Mouse (Mus musculus): Measurements from ENCODE around the gene RPS10-NUDT3.

The RPS10-NUDT3 gene

DNA sequence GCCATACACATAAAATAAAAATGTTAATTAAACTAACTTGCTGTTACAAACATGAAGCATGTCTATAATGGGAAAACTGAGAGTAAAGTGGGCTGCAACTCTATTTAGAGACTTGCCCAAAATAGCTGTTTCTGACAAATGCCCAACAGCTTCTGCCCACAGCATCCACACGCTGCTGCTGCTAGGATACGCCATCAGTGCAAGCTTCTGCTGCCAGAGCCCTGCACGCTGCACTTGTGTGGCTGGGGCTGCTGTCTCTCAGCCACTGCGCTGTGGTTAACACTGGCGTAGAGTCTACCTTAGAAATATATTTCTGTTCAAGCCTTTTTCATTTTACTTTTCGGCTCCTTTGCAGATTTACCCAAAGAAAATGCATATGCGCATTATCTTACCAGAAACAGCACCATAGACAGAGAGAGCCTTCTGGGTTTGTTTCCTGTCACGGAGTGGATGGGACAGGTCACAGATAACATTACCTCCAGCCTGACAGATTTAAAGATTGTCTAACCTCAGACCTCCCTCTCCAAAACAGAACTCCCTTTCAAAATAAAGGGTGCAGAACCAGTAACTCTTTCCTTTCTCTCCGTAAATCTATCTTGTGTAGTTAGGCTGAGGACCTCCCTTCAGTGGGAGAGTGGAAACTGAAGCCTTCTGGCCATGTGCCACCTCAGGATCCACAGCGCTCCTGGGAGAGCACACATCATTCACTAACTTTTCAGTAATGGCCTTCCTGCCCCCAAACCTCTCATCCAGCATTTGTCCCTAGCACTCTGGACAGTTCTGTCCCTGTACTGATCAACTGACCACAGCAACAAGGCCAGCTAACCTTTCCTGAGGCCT lies 24.1 kb downstream of the RPS10-NUDT3 start:
- DNase-seq (ENCODE audit: extremely low spot score, low spot score): no peak

DNA sequence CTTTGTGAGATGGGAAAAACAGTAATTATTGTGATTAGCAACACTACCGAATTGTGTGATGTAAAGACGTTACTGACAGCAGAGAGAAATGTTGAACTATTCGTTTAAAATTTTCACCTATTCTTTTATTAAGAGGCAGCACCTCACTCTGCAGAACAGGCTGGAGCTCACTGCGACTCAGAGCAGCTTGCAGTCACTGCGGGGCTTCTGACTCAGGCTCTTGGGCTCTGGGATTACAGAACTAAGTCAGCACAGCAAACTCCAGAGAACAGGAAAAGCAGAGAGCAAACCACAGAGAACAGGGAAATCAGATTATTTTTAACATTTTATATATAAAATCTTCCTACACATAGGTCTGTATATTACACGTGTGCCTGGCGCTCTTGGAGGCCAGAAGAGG lies 25.4 kb downstream of the RPS10-NUDT3 start:
- no peak for DNase-seq (ENCODE audit: extremely low spot score, low spot score)

- DNase-seq (ENCODE audit: extremely low spot score, low spot score): no peak
Measured at GRCm38 (mm10) chr17:27603522-27604234, 31.3 kb downstream of the RPS10-NUDT3 start.

GRCm38 (mm10) chr17:27603036-27603435 lies 32.0 kb downstream of the RPS10-NUDT3 start:
- no peak for DNase-seq (ENCODE audit: extremely low spot score, low spot score)

GRCm38 (mm10) chr17:27600869-27601268 lies 34.2 kb downstream of the RPS10-NUDT3 start:
- DNase-seq (ENCODE audit: extremely low spot score, low spot score): no peak

DNA sequence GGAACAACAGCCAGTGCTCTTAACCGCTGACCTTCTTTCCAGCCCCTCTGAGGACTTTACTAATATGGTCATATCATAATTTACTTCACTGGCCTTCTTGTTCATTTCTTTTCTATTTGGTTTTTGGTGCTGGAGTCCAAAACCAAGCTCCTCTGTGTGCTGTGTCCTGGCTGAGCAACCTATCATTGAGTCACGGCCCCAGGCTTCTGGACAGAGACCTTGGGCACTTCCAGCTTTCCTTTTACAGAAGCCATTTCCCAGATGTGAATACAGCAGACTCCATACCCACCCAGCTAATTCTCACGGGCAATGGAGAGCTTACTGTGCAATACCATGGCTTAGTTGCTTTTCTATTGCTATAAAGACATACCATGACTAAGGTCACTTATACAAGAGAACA lies 34.7 kb downstream of the RPS10-NUDT3 start:
- DNase-seq (ENCODE audit: extremely low spot score, low spot score): no peak

DNA sequence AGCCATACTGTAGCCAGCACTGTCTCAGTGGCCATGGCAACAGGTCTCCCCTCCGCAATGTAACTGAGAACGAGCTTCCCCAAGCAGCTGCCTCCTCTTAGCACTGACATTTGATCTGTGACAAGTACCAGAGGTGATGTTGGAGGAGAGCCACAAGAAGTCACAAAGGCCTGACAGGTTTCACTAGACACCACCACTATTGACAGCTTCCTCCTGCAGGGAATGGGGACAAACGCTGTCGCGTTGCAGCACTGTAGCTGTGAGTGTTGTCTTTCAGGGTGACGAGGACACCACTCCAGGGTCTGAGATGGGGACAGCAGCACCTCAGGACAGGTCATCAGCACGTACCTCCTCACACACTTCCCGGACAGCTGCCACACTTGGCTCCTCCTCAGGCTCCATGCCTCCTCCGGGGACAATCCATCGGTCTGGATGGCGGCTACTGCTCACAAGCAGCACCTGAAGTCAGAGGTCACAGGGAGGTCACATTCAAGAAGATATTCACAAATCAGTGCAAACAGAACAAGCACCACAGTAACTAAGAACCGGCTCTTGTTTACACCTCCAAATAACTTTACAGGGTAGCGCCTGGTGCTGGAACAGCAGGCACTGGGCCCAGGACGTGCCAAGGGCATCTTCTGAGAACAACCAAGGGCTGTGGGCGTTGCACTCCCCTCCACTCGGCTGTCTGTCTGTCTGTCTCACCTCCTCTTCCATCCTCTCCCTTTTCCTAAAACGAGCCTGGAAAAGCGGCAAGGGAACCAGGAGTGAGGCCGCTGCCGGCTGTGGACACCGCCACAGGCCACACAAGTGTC lies 38.4 kb downstream of the RPS10-NUDT3 start:
- no peak for DNase-seq (ENCODE audit: extremely low spot score, low spot score)

- DNase-seq (ENCODE audit: extremely low spot score, low spot score): no peak
Measured at GRCm38 (mm10) chr17:27595659-27596375, 39.2 kb downstream of the RPS10-NUDT3 start.

DNA sequence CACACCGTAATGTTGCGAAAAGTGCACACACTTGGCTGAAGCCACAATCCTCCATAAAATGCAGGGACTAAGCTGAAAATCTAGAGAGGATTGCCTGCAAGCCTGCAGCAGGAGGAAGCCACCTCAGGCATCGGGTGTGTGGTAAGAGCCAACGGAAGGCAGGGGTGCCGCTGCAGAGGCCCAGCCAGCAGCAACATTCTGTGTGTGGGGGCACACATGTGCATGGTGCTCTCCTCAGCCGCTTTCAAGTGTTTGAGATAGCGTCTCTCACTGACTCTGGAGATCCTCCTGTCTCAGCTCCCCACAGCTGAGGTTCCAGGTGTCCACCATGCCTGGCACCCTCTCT lies 42.5 kb downstream of the RPS10-NUDT3 start:
- no peak for DNase-seq (ENCODE audit: extremely low spot score, low spot score)

DNA sequence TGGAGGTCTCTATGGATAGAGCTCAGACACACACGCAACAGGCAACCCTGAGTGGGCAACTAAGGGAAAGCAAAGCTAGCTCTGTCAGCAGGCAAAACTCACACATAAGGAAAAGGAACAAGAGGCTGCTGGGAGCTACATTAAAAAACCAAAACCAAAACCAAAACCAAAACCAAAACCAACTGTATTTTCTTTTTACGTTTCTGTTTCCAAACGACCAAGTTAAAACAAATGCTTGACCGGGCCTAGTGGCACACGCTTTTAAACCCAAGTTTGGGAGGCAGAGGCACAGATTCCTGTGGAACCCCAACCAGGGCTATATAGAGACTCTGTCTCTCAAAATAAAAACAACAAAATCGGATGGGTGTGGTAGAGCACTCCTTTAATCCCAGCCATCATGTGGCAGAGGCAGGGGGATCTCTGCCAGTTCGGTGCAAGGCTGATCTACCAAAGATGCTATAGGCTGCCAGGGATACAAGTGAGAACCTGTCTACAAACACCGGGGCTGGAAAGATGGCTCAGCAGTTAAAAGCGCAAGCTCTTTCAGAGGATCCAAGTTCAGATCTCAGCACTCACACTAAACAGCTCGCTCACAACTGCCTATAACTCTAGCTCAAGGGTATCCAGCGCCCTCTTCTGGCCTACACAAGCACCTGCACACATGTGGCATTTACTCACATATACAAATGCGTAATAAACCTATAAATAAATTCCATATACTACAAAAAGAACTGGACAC lies 43.0 kb downstream of the RPS10-NUDT3 start:
- no peak for DNase-seq (ENCODE audit: extremely low spot score, low spot score)

DNA sequence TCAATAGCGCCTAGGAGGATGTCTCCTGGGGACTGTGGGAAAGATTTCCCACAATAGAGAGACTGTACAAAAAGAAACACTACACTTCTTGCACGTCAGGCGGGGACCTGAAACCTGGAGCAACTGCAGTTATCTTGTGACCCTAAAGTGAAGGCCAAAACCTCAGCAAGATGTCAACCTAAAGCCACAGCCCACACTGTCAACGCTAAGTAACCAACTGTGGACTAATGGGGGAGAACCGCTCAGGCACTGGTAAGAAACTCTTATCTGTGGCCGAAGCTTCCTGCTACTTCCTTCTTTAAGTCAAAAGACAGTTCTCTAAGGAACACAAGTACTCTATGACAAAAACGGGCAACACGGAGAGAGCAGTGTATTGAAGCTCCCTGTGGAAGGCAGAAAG lies 46.8 kb downstream of the RPS10-NUDT3 start:
- no peak for DNase-seq (ENCODE audit: extremely low spot score, low spot score)

DNA sequence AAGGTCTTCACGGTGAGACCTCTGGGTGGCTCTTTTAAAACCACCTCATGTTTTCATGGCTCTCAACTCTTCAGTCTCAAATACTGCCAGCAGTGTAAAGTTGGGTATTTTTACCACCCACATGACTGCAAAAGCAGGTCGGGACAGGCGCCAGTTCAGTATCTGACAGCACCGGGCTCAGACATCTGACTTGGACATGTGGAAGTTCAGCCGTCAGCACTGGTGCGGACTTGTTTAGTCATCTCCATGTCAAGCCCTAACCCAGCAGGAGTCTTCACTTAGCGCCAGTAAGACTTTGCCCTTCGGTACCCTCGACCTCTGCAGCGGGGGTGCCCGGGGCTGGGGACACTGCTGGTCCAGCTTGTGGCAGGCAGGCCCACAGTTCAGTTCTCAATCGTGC lies 47.8 kb downstream of the RPS10-NUDT3 start:
- DNase-seq (ENCODE audit: extremely low spot score, low spot score): no peak

GRCm38 (mm10) chr17:27586661-27587060 lies 48.4 kb downstream of the RPS10-NUDT3 start:
- DNase-seq (ENCODE audit: extremely low spot score, low spot score): no peak

DNA sequence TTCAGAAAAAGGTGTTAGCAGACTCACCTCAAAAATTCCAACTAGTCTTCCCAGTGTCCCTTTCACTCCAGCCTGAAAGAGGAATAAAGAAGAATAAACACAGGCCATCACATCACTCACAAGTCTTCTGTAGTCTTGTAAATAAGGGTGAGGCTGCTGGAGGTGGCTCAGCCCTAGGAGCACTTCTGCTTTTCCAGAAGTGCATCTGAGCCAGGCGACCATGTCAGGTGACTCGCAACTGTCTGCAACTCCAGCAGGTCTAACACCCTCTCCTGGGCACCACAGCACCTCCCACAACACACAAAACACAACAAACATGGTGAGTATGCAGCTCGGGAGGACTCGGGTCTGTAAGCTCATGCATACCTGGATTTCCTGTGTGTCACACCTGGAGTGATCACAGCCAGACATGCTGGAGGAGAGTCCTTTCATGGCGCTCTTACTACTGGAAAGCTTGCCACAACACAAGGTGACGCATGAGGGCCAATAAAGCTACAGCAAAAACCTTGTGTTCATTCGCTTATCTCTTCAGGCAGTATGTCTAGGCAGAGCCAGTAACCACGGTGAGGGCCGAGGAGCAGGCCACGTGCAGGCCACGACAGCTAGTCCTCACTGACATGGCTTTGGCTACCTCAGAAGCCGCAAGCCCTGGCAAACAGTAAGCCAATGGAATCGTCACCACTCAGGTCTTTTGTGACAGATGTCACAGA lies 51.7 kb downstream of the RPS10-NUDT3 start:
- no peak for DNase-seq (ENCODE audit: extremely low spot score, low spot score)

DNA sequence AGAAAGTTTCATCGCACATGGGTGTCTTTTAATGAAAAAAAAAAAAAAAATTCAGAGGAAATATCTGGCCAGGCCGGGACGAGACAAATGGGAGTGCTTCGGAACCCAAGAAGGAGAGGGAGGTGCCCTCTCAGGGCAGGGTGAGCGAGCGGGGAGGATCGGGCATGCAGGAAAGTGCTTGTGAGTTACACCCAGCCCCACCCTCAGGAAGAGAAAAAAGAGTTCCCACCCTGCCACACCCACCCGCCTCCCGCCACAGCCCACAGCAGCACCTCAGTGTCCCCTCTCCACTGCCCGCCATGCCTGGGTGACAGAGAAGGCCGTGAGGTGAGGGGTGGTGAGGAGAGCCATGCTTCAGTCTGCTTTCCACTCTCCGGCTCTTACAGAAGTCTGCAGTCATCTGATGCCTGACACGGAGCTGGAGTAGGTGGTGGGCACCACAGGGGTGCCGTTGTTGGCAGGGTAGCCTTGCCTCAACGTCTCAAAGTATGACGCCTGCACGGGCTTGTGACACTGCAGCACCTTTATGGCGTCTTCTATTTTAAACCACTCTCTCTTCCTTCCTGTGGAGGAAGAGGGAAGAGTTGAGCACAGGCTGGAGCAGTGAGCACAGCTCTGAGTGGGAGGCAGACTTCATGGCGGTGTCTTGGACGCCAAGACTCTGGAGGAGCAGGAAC lies 54.5 kb downstream of the RPS10-NUDT3 start:
- DNase-seq (ENCODE audit: extremely low spot score, low spot score): no peak

DNA sequence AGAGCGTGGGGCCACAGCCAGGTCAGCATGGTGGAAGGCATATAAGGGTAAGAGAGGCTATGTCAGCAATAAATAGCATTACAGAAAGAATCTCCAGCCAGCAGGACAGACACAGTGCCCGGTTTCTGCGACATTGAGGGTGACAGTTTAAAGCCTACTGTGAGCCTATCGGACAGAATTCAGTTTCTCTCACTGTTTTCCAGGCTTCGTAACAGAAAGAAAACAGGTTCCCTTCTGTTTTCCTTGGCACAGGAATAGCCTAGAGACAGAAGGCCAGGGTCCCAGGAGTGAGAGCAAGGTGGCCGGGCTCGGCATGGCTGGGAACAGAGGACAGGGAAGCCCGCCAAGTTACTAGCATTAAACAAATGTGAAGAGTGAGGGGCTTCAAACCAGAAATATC lies 55.2 kb downstream of the RPS10-NUDT3 start:
- no peak for DNase-seq (ENCODE audit: extremely low spot score, low spot score)

- DNase-seq (ENCODE audit: extremely low spot score, low spot score): no peak
Measured at GRCm38 (mm10) chr17:27578487-27578886, 56.5 kb downstream of the RPS10-NUDT3 start.

DNA sequence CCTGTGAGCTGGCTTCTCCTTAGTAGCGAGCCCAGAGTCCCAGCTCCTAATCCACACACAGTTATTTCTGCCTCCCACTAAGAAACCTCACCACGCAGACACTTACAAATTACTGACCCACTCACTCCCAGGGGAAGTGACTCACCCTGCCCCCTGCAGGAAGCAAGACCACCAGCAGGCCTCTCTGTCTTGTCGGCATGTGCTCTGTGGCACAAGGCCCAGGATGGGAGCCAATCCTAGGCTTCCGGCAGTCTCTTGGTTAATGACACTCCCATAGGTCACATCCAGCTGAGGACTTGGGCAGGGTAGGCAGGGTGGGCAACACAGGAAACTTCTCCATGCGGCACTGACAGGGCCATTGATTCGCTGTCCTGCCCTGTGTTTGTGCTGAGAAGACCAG lies 57.6 kb downstream of the RPS10-NUDT3 start:
- DNase-seq (ENCODE audit: extremely low spot score, low spot score): no peak

GRCm38 (mm10) chr17:27576056-27576455 lies 59.0 kb downstream of the RPS10-NUDT3 start:
- no peak for DNase-seq (ENCODE audit: extremely low spot score, low spot score)

All from neural tube, embryonic 10.5 days (tissue).